Mouse (Mus musculus): ENCODE data around the gene Slc25a13.

Slc25a13 gene

DNA sequence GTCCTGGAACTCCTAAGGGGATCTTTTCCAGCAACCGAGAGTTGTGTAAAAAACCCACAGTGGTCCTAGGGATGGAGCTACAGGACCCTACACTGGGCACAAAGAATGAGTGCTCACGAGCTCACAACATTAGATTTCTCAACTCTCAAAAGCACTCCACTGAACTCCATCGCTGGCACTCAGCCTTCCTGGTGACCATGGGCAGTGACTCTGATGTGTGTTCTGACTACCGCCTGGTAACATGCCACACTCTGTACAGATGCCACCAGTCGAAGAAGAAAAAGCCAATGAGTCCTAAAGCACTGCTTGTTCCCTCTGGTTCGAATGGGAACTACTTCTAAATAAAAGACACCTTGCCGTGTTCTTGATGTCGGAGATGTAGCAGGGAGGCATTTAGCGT, 111.4 kb downstream of the Slc25a13 start:
- no peak for DNase-seq

DNA sequence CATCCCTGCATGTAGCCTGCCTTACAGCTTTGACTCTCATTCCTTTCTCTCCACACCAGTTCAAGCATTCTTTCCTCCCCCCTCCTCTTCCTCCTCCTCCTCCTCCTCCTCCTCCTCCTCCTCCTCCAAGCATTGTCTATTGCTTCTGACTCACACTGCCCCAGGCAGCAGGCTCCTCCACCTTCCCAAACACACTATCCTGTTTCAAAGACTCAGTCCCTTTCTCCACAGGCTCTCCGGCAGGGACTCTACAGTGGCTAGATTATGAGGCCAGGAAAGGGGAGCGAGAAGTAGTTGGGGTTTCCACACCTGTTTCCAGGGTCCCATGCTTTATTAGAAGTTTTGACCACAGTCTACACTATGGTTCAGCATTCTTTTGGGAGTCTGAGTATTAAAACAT, 113.5 kb downstream of the Slc25a13 start:
- DNase-seq = no peak

DNA sequence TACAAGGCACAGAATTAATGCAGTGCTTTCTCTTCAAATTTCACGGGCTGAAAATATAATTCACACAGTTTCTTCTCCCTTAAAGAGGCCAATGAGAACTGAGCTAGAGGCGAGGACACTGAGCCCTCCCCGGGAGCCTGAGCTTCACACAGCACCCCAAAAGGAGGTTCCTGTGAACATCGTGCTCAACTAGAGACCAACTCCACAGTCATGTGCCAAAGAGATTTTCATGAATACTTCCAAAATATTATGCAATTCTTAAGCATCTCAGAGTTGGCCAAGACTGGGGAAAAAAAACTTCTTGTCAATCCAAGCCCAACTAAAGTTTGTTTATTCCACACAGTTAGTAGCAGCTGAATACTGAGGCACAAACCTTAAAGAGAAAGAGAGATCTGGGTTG, 115.4 kb downstream of the Slc25a13 start:
- no peak for DNase-seq

DNA sequence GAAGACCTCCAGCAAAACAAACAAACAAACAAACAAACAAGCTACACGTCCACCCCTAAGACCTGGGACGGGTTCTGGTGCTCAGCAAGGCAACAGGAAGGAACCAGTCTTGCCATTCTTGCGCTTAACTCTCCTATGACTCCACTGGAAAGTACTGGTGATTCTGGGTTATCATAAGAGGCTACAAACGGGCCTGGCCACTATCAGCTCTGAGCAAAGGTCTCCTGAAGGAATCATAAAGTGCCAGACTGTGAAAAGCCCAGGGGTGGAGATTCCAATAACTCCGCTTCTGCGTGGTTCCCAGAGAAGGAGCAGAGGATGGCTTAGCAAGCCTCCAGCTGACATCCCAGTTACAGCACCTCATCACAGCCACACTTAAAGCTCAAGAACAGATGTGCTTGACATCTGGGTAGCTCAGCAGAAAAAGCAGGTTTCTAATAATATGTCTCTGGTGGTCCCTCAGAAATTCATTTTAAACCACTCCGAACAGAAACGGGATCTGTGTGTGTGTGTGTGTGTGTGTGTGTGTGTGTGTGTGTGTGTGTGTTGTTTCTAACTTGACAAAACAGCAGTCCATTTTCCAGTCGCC, 116.0 kb downstream of the Slc25a13 start:
- no peak for DNase-seq

DNA sequence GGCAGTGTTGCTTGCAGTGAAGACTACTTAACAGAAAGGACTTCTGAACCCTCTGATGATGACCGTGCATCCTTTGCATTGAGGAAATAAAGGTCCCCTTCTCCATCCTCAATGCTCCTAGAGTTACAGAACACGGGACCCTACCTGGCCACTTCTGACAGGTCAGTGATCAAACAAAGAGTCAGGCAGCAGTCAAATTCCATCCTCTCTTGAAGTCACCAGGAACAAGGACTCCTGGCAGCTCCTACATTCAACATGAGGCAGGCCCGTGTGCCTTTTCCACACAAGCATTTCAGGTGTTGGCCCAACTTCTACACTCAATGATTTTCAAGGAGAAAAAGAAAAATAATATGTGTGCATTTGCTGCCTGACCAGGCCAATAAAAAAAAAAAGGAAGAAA, 123.0 kb downstream of the Slc25a13 start:
- DNase-seq = no peak

DNA sequence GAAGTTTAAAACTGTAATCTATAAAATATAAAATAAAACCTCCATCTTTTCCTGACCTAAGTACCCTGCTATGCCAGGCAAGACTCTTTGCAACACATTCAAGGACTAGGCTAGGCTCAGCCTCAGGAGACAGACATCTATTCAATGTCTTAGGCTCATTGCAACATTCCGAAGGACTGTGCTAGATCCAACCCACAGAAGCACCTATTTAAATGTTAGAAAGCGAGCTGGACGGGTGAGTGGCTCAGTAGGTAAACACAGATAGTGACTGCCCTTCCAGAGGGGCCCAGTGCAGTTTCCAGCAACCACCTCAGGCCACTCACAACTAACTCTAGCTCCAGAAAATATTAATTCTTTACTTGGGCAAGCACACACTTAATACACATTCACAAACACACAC, 123.5 kb downstream of the Slc25a13 start:
- no peak for DNase-seq

DNA sequence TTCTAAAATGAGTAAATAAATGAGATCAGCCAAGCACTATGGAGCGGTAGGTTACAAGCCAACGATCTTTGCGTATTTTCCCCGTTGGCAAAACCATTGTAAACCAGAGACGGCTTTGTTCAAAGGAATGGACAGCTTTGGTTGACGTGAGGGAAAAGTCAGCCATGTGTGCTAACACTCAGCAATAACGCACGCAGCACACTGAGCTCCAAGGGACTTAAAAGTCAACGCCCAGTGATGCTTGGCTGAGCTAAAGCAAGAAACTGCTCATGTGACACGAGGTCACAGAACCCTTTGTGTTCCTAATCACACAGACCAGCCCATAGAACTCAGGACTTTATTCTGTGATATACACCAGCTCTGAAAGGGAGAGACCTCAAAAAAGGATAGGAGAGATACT, 124.5 kb downstream of the Slc25a13 start:
- no peak for DNase-seq

DNA sequence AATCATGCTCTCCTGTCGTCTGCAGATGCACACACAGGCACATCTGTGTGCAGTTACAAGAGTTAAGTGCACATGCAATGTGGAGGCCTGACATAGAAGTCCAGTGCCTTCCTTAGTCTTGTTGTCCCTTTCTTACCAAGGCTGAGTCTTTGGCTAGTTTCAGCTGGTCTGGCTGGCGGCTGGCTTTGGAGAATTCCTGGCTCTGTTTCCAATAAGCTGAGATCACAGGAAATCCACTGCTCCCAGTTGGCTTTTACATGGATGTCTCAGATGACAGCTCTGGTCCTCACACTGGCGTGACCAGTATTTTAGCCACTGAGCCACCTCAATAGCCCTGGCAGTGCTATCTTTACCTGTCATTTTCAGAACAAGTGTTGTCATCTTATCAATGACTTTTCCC, 126.0 kb downstream of the Slc25a13 start:
- DNase-seq = no peak

DNA sequence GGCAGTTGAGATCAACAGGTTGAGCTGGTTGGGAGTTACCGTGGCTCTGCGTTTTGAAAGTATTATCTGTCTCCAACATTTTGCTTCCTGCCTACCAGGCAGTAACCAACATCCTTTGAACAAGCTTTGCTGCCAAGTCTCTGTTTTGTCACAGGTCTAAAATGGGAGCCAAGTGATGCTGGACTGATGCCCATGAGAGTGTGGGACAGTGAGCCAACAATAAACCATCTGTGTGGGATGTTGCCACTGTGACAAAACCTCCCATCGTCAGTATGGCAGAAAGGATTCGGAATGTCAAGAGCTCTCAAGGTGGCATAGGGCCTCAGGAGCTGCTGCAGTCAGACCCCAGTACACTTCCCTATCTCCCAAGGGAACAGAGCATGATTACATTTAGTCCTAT, 128.8 kb downstream of the Slc25a13 start:
- no peak for DNase-seq

DNA sequence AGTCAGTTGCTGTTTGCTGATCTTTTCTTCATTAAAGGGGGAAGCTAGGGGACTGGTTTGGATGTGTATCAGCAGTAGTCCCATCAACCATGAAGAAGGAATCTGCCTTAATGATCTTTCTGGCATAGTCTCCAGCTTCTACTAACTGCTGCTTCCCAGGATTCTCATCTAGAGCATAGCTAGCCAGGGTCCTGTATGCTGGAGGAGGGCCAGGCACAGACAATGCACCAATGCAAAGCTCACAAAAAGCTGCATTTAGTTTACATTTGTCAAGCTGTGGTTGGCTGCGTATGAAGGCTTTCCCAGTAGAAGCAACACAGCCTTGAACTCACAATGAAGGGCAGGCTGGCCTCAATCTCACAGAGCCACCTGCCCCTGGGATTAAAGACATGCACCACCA, 136.5 kb downstream of the Slc25a13 start:
- DNase-seq = no peak

DNA sequence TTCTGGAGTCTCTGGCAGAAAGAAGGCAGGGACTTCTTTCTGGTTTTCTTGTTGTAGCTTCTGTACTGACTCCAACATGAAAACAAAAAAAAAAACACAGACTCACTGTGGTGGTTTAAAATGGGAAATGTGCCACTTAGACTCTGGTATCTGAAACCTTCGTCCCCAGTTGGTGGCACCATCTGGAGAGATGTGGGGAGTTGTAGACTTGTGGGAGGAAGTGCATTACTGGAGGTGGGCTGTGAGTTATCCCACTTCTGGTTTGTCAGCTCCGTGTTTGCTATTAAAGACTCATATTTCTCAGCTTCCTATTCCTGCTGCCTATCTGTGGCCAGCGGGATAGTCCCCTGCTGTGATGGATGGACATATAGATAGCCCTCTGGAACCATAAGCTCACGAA, 139.7 kb downstream of the Slc25a13 start:
- DNase-seq = no peak

DNA sequence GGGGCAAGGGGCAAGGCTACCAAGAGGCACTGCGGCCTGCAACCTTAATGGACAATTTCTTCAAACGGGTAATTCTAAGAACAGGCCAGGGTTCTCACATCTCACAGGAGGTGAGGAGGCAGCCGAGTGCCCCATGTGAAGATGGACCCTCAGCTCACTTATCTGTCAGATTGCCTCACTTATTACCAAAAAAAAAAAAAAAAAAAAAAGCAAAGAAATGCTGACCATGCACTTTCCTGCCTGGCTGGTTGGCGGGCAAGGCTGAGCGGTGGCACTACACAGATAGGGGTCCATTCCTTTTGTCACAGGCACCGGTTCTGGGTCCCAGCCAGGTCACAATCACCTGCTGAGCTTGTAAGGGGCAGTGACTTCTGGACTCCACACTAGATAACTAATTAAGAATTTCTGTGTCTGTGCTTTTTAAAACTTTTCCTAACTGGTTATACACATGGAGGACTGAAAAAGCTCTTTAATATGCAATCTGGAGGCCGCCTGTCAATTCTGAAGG, 141.0 kb downstream of the Slc25a13 start:
- no peak for DNase-seq

DNA sequence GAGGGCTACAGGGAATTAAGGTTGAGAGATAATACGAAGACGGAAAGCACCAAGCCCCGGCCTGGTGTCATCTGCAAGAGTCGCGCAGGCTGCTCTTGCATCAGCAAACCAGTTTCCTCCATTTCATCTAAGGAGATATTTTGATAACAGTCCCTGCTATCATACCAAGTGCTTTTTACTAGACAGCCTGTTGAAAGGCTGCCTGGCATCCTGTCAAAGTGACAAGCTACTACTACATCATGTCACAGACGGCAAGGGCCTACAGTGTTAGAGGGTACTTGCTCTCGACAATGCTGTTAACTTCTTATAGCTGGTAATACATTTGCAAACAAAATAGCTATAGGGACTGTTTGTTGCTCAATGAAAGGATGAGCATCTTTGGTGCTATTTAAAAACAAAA, 145.9 kb downstream of the Slc25a13 start:
- no peak for DNase-seq

DNA sequence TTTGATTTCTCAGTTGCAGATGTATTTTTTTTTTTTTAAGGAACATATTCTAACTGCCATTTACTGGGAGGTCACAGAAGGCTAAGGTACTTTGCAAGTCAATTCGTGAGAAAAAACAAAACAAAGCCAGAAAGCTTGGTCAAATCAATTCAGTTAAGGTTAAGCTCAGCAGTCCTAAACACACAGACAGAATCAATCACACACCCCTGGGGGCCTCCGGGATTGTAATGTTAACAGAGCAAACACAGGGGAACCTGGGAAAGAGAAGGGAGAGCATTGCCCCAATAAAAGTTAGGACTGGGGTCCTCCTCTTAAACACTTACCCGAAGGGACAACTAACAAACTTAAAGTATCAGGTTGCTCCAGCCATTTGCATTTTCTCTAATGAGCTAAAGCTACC, 147.0 kb downstream of the Slc25a13 start:
- DNase-seq = no peak

DNA sequence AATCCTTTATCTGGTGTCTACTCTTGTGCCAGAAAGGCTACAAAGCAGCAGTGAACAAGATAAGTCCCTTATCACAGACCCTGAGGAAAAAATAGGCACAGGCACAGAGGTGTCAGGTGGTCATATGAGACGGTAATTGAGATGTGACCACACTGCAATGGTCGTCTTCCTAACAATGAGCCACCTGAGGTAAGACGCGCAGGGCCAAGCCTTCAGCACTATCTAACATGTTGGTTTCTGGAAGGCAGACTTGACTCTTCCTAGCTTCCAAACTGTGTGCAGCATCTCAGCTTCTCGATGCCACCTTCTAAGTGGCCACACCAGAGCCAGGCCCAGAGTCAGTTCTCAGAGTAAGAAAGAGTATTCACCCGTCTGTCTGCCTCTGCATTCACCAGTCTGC, 149.8 kb downstream of the Slc25a13 start:
- no peak for DNase-seq

DNA sequence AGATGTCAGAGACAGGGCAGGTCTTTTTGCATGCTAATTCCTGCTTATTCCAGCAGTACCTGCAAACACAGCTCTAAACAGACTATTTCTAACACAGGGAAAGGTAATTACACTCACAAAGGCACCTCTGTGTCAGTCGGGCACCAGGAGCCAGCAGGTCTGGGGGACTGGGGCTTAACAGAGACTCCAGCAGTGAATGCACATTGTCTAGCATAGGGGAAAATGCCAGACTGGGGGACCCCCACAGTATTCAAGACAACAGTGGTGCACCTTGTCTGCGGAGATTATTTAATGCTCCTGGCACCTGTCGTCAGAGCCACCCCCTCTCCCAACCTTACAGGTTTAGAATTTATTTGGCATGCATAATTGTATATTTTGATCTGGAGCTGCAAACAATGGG, 158.4 kb downstream of the Slc25a13 start:
- DNase-seq = no peak

DNA sequence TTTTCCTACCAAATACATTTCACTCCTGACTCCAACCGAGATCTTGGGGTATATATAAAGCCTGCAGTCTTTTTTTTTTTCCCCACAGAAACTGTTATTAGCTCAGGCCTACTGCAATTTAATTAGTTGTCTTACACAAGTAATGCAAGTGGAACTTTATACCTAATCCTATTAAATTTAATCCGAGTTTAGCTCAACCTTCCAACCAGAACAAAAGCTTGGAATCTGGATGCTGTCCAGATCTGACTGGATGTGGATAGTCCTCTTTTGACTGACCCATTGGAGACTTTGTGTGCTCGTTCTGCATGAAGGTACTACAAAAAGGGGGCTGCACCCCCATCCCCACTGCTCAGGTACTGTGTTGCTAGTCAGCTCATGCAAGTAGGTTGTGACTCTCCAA, 163.0 kb downstream of the Slc25a13 start:
- no peak for DNase-seq

DNA sequence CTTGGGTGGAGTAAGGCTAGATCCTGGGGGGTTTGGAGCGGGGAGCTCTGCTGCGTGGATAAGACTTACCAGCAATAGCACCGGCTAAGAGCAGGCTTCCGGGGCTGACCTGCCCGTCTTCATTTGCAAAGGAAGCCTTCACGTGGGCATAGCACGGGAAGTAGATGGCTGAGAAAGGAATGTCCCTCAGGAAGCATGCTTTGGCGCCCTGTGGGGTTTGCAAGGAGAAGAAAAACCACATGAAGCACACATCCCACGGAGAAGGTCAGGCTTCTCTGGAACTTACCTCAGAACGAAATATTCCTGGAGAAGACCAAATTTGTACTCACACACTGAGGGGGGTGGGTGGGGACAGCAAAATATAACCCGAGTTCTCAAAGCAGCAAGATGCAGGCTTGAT, 164.3 kb downstream of the Slc25a13 start:
- no peak for DNase-seq

DNA sequence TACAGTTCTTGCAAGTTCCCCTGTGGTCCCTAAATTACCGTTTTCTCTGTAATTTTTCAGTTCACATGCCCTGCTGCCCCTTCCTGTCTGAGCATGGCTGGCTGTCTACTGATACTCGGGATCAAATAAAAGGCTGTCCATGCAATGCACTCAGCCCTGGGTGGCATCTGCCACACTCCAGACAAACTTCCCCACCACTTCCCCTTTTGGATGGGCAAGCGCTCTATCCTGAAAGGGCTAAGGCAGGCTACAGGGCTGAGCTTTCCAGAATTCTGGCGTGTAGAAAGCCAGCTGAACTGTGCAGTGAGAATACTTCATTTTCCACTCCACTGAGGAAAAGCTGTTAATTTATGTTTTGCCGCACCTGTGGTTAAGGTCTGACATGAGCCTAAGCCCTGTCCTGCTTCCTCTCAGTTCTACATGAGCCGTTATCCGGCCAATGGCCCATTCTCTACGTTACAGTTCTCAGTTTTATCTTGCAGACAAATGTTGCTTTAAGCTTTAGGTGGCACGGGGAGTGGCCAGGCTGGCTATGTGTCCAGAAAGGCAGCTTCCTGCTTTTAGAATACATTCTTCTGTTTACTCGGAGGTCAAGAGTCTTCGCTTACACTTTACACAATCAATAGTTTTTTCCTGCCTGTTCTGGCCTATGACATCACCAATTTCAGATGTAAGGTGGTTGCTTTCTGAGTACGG, 170.1 kb downstream of the Slc25a13 start:
- DNase-seq = no peak

DNA sequence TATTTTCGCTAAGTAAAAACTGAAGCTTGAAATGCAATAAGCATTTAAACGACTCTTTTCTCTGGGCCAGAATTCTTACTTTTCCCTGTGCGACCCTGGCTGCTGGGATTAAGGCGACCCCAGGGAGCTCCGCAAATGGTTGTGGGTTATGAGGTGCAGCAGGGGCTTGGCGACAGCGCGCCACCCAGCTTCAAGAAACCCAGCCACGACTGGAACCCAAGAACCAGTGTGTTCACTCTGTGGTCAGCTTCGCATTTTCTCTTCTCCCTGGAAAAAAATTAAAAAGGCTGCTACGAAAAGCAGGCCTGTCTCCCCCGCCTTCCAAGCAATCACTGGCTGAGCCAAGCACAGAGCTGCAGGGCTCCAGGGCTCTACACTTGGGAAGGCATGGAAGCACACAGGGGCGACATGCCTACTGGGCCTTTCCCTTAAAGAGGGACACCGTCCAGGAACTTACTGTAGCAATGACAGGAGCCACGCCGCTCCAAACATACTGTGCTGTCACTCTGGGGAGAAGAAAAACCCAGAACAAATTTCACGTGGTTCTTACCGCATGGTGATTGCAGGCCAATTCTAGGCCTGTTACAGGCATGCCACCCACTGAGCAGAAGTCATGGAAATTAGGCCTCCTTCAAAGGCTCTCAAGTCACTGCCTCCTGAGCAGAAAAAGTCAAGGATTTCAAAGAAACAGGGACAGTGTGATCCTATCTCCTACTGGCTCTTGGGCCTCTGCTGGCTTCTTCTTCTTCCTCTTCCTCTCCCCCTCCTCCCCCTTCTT, 178.0 kb downstream of the Slc25a13 start:
- no peak for DNase-seq

DNA sequence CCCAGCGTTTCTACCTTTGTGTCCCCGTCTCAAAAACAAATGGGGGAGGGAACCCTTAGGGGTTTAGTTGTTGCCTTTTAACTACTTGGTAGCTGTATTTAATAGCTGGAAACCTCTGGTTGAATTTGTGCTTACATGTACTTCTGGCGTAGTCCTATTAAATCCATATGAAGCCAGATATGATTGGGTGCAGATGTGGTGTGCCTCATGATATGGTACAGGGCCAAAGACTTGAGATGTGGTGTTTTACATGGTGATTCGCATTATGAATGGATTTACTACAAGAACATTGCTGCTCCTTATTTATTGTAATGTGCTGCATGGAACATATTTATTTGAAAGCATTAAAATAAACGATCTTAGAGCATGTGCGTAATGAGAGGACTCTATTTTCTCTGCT, 189.3 kb downstream of the Slc25a13 start:
- DNase-seq = no peak

DNA sequence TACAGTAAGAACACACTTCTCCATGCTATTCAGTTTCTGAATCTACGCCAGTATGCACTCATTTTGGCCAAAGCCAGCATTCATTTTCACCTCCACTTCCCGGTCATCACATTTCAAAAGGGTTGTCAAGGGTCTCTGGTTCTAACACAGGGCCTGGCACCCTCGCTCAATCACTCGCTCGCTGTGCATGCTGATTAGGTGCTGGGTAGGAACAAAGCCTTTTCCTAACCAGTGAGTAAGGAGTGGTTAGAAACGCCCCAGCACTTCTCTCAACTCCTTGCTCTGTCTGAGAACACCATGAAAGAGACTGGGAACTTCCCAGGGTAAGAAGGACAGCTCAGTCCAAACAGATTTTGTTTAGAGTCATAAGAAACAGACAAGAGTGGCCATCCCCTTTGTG, 193.0 kb downstream of the Slc25a13 start:
- no peak for DNase-seq

DNA sequence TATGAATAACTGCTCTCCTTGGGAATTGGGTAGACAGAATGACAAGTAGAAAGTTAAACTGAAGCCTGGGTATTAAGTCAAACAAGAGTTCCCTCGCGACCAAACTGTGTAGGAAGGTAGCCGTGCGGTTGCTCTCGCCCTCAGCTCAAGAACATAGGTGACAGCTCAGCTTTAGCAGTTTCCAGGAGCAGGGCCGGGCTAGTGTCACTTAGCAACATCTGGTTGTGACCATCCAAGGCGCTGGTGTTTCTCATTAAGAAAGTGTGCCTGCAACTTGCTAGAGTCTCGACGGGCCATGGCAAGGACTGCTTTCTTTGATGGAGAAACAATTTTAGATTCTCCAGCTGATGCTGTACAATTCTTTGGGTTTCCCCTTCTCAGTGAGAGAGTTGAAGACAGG, 200.0 kb downstream of the Slc25a13 start:
- no peak for DNase-seq

DNA sequence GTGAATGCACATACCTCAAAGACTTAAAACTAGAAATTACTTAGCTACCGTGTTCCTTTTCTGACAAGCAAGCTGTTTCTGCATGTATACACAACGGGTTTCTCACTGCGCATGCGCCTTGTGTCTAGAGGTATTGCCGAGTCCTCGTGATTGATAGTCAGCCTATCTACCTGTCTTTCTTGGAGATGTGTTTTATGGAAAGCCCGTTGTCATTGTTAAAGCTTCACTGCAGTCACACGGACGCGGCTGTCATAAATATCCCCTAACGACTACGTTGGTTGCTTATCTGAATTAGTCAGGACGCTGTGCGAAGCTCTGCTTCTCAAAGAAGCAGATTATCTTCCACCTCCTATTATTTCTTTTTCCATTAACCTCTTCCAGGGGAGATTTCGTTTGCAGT, 201.4 kb downstream of the Slc25a13 start:
- no peak for DNase-seq

Measured in thymus, postnatal 14 days (tissue).